In genomic region chr10:119483766-119484165, GRCm38 (mm10) we compare ENCODE assay signal across 15 mouse cellular contexts. TPM values are rescaled to one million over a fixed set of nuclear protein-coding genes. Genes with fewer than 3 reads are reported as not detected.
DNase-seq lines count a peak whose midpoint lies in the region; ATAC-seq and TF ChIP-seq lines count a peak whose summit lies in the region.
"Had no signal": no experiment of that assay in that cellular context is flagged by ENCODE, and none has a peak within 500 bp of the region (broad histone marks: within the 10 kb centered on the region; RNA-seq: fewer than 3 reads in every experiment).

No protein-coding gene starts in this region.

- H3K9me3 ChIP-seq in forebrain, embryonic 16.5 days (ENCODE audit: control insufficient read depth, low read length), result no peaks in the 10 kb centered on the region
- no peaks in the 10 kb centered on the region for H3K9me3 ChIP-seq in midbrain, embryonic 13.5 days
- H3K9me3 ChIP-seq: heart, embryonic 13.5 days; liver, embryonic 15.5 days had no signal

- no peak for TF ChIP-seq POLR2A in brain, embryonic 14.5 days (IDR thresholded peaks at IDR 0.05; ENCODE audit: borderline replicate concordance, extremely low read depth, insufficient read depth, insufficient read length, poor library complexity, severe bottlenecking)

- H3K36me3 ChIP-seq in forebrain, embryonic 16.5 days (ENCODE audit: control insufficient read depth, insufficient read depth), result no peaks in the 10 kb centered on the region
- H3K36me3 ChIP-seq in midbrain, embryonic 13.5 days, result no peaks in the 10 kb centered on the region
- H3K36me3 ChIP-seq: heart, embryonic 13.5 days; liver, embryonic 15.5 days had no signal

- H3K4me1 ChIP-seq in forebrain, embryonic 16.5 days (replicated peaks; ENCODE audit: control insufficient read depth, insufficient read depth, low read length), result peaks cover 10% of the 10 kb centered on the region; the same call in 1 of the 2 replicates
- H3K4me1 ChIP-seq in midbrain, embryonic 13.5 days (replicated peaks), result peaks cover 18% of the 10 kb centered on the region
- H3K4me1 ChIP-seq: liver, embryonic 15.5 days had no signal

- peak overlapping the region; percentile 26 for H3K4me2 ChIP-seq in forebrain, embryonic 16.5 days (ENCODE audit: low read length)
- 0 out of 2 replicates have a peak overlapping the region, but pooled peaks have one; percentile 5 for H3K4me2 ChIP-seq in midbrain, embryonic 13.5 days (replicated peaks)
- H3K4me2 ChIP-seq: heart, embryonic 13.5 days; liver, embryonic 15.5 days had no signal

- intact Hi-C loops in left cerebral cortex, postnatal 25 days (cut with DNase I), result no loop called here

- peak; percentile 71 for DNase-seq in Muller cell, postnatal 12 days (ENCODE audit: inconsistent ontology term)
- peak; percentile 55 for DNase-seq in brain, embryonic 14.5 days (ENCODE audit: low read depth)
- DNase-seq in left cerebral cortex, postnatal 25 days (ENCODE audit: low spot score in 2 of 2), result no peak
- no peak for DNase-seq in frontal cortex, postnatal 10 days (ENCODE audit: low spot score in 2 of 2)
- DNase-seq in lung, postnatal 14 days, result no peak
- no peak for DNase-seq in left cerebral cortex, adult 9 months (ENCODE audit: low spot score in 2 of 2)
- DNase-seq: cerebellum, adult 9-11 months; gastrocnemius, adult 2 months; kidney, postnatal 25 days had no signal

- H3K9ac ChIP-seq in forebrain, embryonic 16.5 days (replicated peaks; ENCODE audit: low read depth, low read length), result no peak overlapping the region
- H3K9ac ChIP-seq in midbrain, embryonic 13.5 days (replicated peaks), result 0 out of 2 replicates have a peak overlapping the region, but pooled peaks have one; percentile 12
- H3K9ac ChIP-seq: heart, embryonic 13.5 days; liver, embryonic 15.5 days had no signal

- ATAC-seq in forebrain, embryonic 16.5 days, result peak; percentile 47; the same call in 1 of the 2 replicates
- ATAC-seq in midbrain, embryonic 13.5 days, result no peak
- ATAC-seq: inflammation-experienced regulatory T-cells, adult 6 months had no signal

- H3K4me3 ChIP-seq in forebrain, embryonic 16.5 days (replicated peaks; ENCODE audit: low read length), result no peak overlapping the region
- no peak overlapping the region for H3K4me3 ChIP-seq in midbrain, embryonic 13.5 days (replicated peaks)
- H3K4me3 ChIP-seq: gastrocnemius, adult 2 months; heart, embryonic 13.5 days; liver, embryonic 15.5 days had no signal

- H3K27ac ChIP-seq in forebrain, embryonic 16.5 days (ENCODE audit: low read length), result 0 out of 2 replicates have a peak overlapping the region, but pooled peaks have one; percentile 10
- no peak overlapping the region for H3K27ac ChIP-seq in midbrain, embryonic 13.5 days
- H3K27ac ChIP-seq: gastrocnemius, adult 2 months; heart, embryonic 13.5 days; liver, embryonic 15.5 days had no signal

- 5% methylated on average over 6 of the region's 6 CpGs for WGBS in forebrain, embryonic 16.5 days
- WGBS in midbrain, embryonic 13.5 days, result 5% methylated on average over 6 of the region's 6 CpGs

- no peaks in the 10 kb centered on the region for H3K27me3 ChIP-seq in forebrain, embryonic 16.5 days (replicated peaks; ENCODE audit: control insufficient read depth, insufficient read depth, low read length)
- H3K27me3 ChIP-seq in midbrain, embryonic 13.5 days, result no peaks in the 10 kb centered on the region
- H3K27me3 ChIP-seq: CH12.LX; heart, embryonic 13.5 days; liver, embryonic 15.5 days had no signal

- TF ChIP-seq CTCF in brain, embryonic 14.5 days (IDR thresholded peaks at IDR 0.05; ENCODE audit: borderline replicate concordance, extremely low read depth, insufficient read depth, insufficient read length), result no peak

RNA-seq across cellular contexts. Expression of gene Grip1, which starts 30.1 kb away (rescaled TPM):
- 15.0 and 20.2 TPM in 2 replicates for polyA plus RNA-seq in brain, embryonic 14.5 days (2012; rRNA removed)
- polyA plus RNA-seq in forebrain, embryonic 16.5 days (2015; fragmentation: Nextera tagmentation; extraction: Ambion mirVana), result 18.7 and 20.1 TPM in 2 replicates
- 14.4 and 16.0 TPM in 2 replicates for polyA plus RNA-seq in midbrain, embryonic 13.5 days (2015; fragmentation: Nextera tagmentation; extraction: Ambion mirVana)
- 10 to 100 TPM; 19.6 to 20.5 TPM for total RNA-seq in left cerebral cortex, postnatal 25 days (2021)
- total RNA-seq: gastrocnemius, adult 2 months had no signal

Comparison
In these comparisons a context has a peak if more than half of its experiments do, and no peak if none do; other contexts are left out.
1. DNase-seq: peak in Muller cell, postnatal 12 days (single experiment) and brain, embryonic 14.5 days (single experiment); none in left cerebral cortex, postnatal 25 days (0 of 2), frontal cortex, postnatal 10 days (0 of 2), lung, postnatal 14 days (single experiment) and left cerebral cortex, adult 9 months (0 of 2).